Mouse (Mus musculus) MEL (cell line): ENCODE measurements around the gene Actn1. TPM values are rescaled to one million over a fixed set of nuclear protein-coding genes. Genes with fewer than 3 reads are reported as not detected.

ENCODE experiments used
- DNase-seq: peaks from one replicate; pipeline ENCODE4 v3.0.0; 2011; ENCODE audit warnings: low read depth, low spot score
- H3K27ac ChIP-seq: 2 replicates; pipeline ENCODE4 v1.5.1; 2012; ENCODE audit warnings: low read depth, mild to moderate bottlenecking, control low read depth, low read length, moderate library complexity; ENCODE audit not compliant: control insufficient read depth
- H3K27me3 ChIP-seq, 2 experiments: fragments of 150-350 bp in 1 of 2; sonication (generic) in 1 of 2; 2 replicates each; pipeline ENCODE4 v1.6.1; 2012; ENCODE audit warnings: low read length in 2 of 2, mild to moderate bottlenecking in 2 of 2, improper control_type of control experiment in 1 of 2, moderate library complexity in 1 of 2; ENCODE audit not compliant: insufficient read depth in 2 of 2, control insufficient read depth in 1 of 2
- H3K36me3 ChIP-seq, 2 experiments: 2 replicates each; pipeline ENCODE4 v1.6.1; 2012 to 2014; ENCODE audit warnings: low read length in 2 of 2, improper control_type of control experiment in 1 of 2, inconsistent platforms in 1 of 2, mild to moderate bottlenecking in 1 of 2; ENCODE audit not compliant: insufficient read depth in 2 of 2, control insufficient read depth in 1 of 2
- H3K4me1 ChIP-seq, 2 experiments: fragments of 150-350 bp in 1 of 2; sonication (generic) in 1 of 2; 2 replicates each; pipeline ENCODE4 v1.6.1; 2012; ENCODE audit warnings: low read length in 2 of 2, improper control_type of control experiment in 1 of 2, mild to moderate bottlenecking in 1 of 2; ENCODE audit not compliant: insufficient read depth in 2 of 2, control insufficient read depth in 1 of 2
- H3K4me3 ChIP-seq, 2 experiments: fragments of 150-350 bp in 1 of 2; sonication (generic) in 1 of 2; 2 replicates each; pipeline ENCODE4 v1.5.1; 2012; ENCODE audit warnings: low read depth in 2 of 2, low read length in 2 of 2, mild to moderate bottlenecking in 2 of 2, moderate library complexity in 2 of 2, control low read depth in 1 of 2, improper control_type of control experiment in 1 of 2; ENCODE audit not compliant: control insufficient read depth in 1 of 2, insufficient read depth in 1 of 2
- H3K79me2 ChIP-seq: 2 replicates; pipeline ENCODE4 v1.6.1; 2012; ENCODE audit warnings: mild to moderate bottlenecking, low read length, moderate library complexity; ENCODE audit not compliant: control insufficient read depth, poor library complexity, insufficient read depth
- H3K9ac ChIP-seq: 2 replicates; pipeline ENCODE4 v1.6.1; 2012; ENCODE audit warnings: low read depth, mild to moderate bottlenecking, control low read depth, low read length, moderate library complexity; ENCODE audit not compliant: control insufficient read depth, poor library complexity, severe bottlenecking
- H3K9me3 ChIP-seq: fragments of 150-350 bp; sonication (generic); replicated peaks from 2 replicates; pipeline ENCODE4 v1.6.1; 2012; ENCODE audit warnings: mild to moderate bottlenecking, low read length, improper control_type of control experiment, moderate library complexity; ENCODE audit not compliant: insufficient read depth
- E2F4 ChIP-seq: IDR thresholded peaks from 2 replicates; pipeline ENCODE4 v1.6.1; 2011; ENCODE audit warnings: low read depth, low read length, improper control_type of control experiment, borderline replicate concordance
- EP300 ChIP-seq, 2 experiments: IDR thresholded peaks; 2 replicates each; pipeline ENCODE4 v1.6.1; 2011; ENCODE audit warnings: improper control_type of control experiment in 2 of 2, low read length in 2 of 2, low read depth in 1 of 2, mild to moderate bottlenecking in 1 of 2
- GATA1 ChIP-seq: IDR thresholded peaks from 2 replicates; pipeline ENCODE4 v1.6.1; 2011; ENCODE audit warnings: low read depth, low read length, improper control_type of control experiment
- HCFC1 ChIP-seq: IDR thresholded peaks from 2 replicates; pipeline ENCODE4 v1.6.1; 2012; ENCODE audit warnings: low read depth, mild to moderate bottlenecking, inconsistent platforms, low read length, improper control_type of control experiment, moderate library complexity
- JUND ChIP-seq: IDR thresholded peaks from 2 replicates; pipeline ENCODE4 v1.6.1; 2011; ENCODE audit warnings: low read depth, mild to moderate bottlenecking, improper control_type of control experiment, low read length
- MAFK ChIP-seq: IDR thresholded peaks from 2 replicates; pipeline ENCODE4 v1.6.1; 2011; ENCODE audit warnings: low read depth, mild to moderate bottlenecking, low read length, improper control_type of control experiment, borderline replicate concordance
- POLR2A ChIP-seq, 2 experiments: IDR thresholded peaks; 2 replicates each; pipeline ENCODE4 v1.6.1; 2011 to 2012; ENCODE audit warnings: low read length in 2 of 2, mild to moderate bottlenecking in 2 of 2, control low read depth in 1 of 2, improper control_type of control experiment in 1 of 2, low read depth in 1 of 2, moderate library complexity in 1 of 2; ENCODE audit not compliant: control insufficient read depth in 1 of 2, insufficient read depth in 1 of 2, poor library complexity in 1 of 2
- POLR2AphosphoS2 ChIP-seq: IDR thresholded peaks from 2 replicates; pipeline ENCODE4 v1.6.1; 2011; ENCODE audit warnings: low read length, improper control_type of control experiment
- SIN3A ChIP-seq: IDR thresholded peaks from 2 replicates; pipeline ENCODE4 v1.6.1; 2012; ENCODE audit warnings: low read length, improper control_type of control experiment, inconsistent platforms
- USF1 ChIP-seq: IDR thresholded peaks from 2 replicates; pipeline ENCODE4 v1.6.1; 2014; ENCODE audit warnings: low read depth, mild to moderate bottlenecking, inconsistent platforms, low read length, improper control_type of control experiment, moderate library complexity
- ZC3H11A ChIP-seq: IDR thresholded peaks from 2 replicates; pipeline ENCODE4 v1.6.1; 2012; ENCODE audit warnings: low read depth, mild to moderate bottlenecking, inconsistent platforms, low read length, improper control_type of control experiment
- ZMIZ1 ChIP-seq: IDR thresholded peaks from 2 replicates; pipeline ENCODE4 v1.6.1; 2012; ENCODE audit warnings: low read depth, mild to moderate bottlenecking, inconsistent platforms, low read length, improper control_type of control experiment, moderate library complexity
- polyA plus RNA-seq, 2 experiments: library from polyadenylated mRNA; stranded (reverse) in 1 of 2; unstranded in 1 of 2; fragments of >175 nt in 1 of 2; fragments of >200 nt in 1 of 2; gene quantifications; 2 replicates each; pipeline versions ENCODE4 v1.2.1 to v1.2.4; 2012; ENCODE audit warnings: low replicate concordance in 2 of 2, low read depth in 1 of 2; ENCODE audit not compliant: insufficient read length in 2 of 2, insufficient read depth in 1 of 2, missing spikeins in 1 of 2
- total RNA-seq: library from RNA; depleted of rRNA; stranded (reverse); fragments of 300-350 nt; gene quantifications from 2 replicates; pipeline ENCODE4 v1.2.3, GENCODE M21; 2012

The Actn1 gene
- total and polyA plus RNA-seq, 3 experiments: 7.8 to 27.0 TPM; not detected in 1

- Histone ChIP-seq H3K4me1 (no peaks in the 10 kb centered on the region), H3K79me2 (no peaks in the 10 kb centered on the region), H3K36me3 (no peaks in the 10 kb centered on the region), H3K9me3 (no peaks in the 10 kb centered on the region), H3K4me3 (no peak overlapping the region), H3K9ac (no peak overlapping the region), H3K27me3 (no peaks in the 10 kb centered on the region), H3K27ac (no peak overlapping the region)
- TF ChIP-seq ZMIZ1 (no peak), USF1 (no peak), POLR2A (IDR thresholded peaks at IDR 0.05; ENCODE audit: control insufficient read depth in 1 of 2, insufficient read depth in 1 of 2, low read depth in 1 of 2, low read length in 2 of 2, poor library complexity in 1 of 2) (no peak), MAFK (no peak)
- DNase-seq: no peak
These were observed 135.4 kb downstream of the Actn1 start for GRCm38 (mm10) chr12:80124756-80125155.

- Histone ChIP-seq H3K79me2 (no peaks in the 10 kb centered on the region), H3K27me3 (no peaks in the 10 kb centered on the region), H3K36me3 (no peaks in the 10 kb centered on the region), H3K4me3 (no peak overlapping the region), H3K27ac (no peak overlapping the region), H3K4me1 (no peaks in the 10 kb centered on the region), H3K9ac (no peak overlapping the region), H3K9me3 (no peaks in the 10 kb centered on the region)
- TF ChIP-seq POLR2AphosphoS2 (no peak), USF1 (no peak), E2F4 (no peak), ZC3H11A (no peak), EP300 (IDR thresholded peaks at IDR 0.05; ENCODE audit: low read depth in 1 of 2, low read length in 2 of 2) (no peak), SIN3A (no peak), GATA1 (no peak)
- no peak for DNase-seq
These were observed 136.0 kb downstream of the Actn1 start for GRCm38 (mm10) chr12:80124211-80124610.

GRCm38 (mm10) chr12:80123227-80123803 is 136.9 kb downstream of the Actn1 start:
- H3K27me3 ChIP-seq: no peaks in the 10 kb centered on the region
- no peak for TF ChIP-seq HCFC1
- TF ChIP-seq JUND: no peak
- TF ChIP-seq, all 39 proteins: peak for 0
- Histone ChIP-seq H3K4me1 (no peaks in the 10 kb centered on the region), H3K4me3 (no peak overlapping the region), H3K27ac (no peak overlapping the region), H3K9ac (no peak overlapping the region), H3K36me3 (peaks cover 0 to 4% of the 10 kb centered on the region in 2 experiments; a peak in 2 of 4 replicates), H3K9me3 (no peaks in the 10 kb centered on the region), H3K79me2 (no peaks in the 10 kb centered on the region)
- DNase-seq: no peak
